Mouse (Mus musculus): Measurements from ENCODE around the gene Adcy6. TPM values are rescaled to one million over a fixed set of nuclear protein-coding genes. Genes with fewer than 3 reads are reported as not detected.
A peak's percentile ranks its signal among the peaks of the same experiment; 100 is the strongest.

Gene Adcy6
- polyA plus RNA-seq, 1 experiment, result 1.6 TPM

DNA sequence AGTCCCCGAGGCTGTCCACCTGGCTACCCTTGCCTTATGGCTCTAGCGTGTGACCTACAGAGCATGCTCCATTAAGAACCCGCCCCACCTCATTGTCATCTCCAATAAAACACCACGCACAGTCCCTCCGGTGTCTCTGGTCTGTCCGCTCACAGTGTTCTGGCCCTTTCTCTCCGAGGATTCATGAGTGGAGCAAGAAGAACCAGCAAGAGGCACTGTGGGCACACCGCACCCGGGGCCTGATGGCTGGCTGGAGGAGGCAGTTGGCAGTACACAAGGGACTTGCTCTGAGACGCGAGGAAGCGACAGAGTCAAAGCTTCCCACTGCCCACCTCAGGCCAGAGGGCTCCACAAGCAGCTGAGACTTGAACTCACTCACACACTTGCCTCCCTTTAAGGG lies 34.5 kb upstream of the Adcy6 start:
- H3K27me3 ChIP-seq (ENCODE audit: control insufficient read depth), result peaks cover 21% of the 10 kb centered on the region
- H3K36me3 ChIP-seq (ENCODE audit: control insufficient read depth), result peaks cover 64% of the 10 kb centered on the region
- peaks cover 2% of the 10 kb centered on the region for H3K4me1 ChIP-seq (ENCODE audit: control insufficient read depth)
- H3K4me3 ChIP-seq (replicated peaks), result no peak overlapping the region
- TF ChIP-seq TAL1 (IDR thresholded peaks at IDR 0.05; ENCODE audit: low read length) (no peak), GATA1 (IDR thresholded peaks at IDR 0.05; ENCODE audit: low read length) (no peak)
- H3K9me3 ChIP-seq (ENCODE audit: control insufficient read depth, low read length), result no peaks in the 10 kb centered on the region

DNA sequence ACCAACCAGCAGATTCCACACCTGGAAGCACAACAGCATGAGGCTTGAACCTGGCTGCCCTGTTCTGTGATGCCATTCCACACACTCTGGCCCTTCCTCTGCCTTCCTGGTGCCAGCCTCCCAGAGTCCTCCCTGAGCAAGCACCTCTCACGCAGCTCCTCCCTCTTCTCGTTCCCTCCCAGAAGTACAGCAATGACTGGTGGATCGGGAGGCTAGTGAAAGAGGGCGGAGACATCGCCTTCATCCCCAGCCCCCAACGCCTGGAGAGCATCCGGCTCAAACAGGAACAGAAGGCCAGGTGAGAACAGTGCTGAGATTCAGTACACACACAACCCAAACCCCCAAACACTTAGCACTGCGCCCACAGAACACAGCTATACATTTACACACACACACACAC lies 30.3 kb upstream of the Adcy6 start:
- peaks cover 2% of the 10 kb centered on the region for H3K4me1 ChIP-seq (ENCODE audit: control insufficient read depth)
- peaks cover 21% of the 10 kb centered on the region for H3K36me3 ChIP-seq (ENCODE audit: control insufficient read depth)
- peaks cover 63% of the 10 kb centered on the region for H3K27me3 ChIP-seq (ENCODE audit: control insufficient read depth)
- TF ChIP-seq GATA1 (IDR thresholded peaks at IDR 0.05; ENCODE audit: low read length) (no peak), TAL1 (IDR thresholded peaks at IDR 0.05; ENCODE audit: low read length) (no peak)
- peaks cover 2% of the 10 kb centered on the region; the same call in 1 of the 2 replicates for H3K9me3 ChIP-seq (ENCODE audit: control insufficient read depth, low read length)
- no peak overlapping the region for H3K4me3 ChIP-seq (replicated peaks)

DNA sequence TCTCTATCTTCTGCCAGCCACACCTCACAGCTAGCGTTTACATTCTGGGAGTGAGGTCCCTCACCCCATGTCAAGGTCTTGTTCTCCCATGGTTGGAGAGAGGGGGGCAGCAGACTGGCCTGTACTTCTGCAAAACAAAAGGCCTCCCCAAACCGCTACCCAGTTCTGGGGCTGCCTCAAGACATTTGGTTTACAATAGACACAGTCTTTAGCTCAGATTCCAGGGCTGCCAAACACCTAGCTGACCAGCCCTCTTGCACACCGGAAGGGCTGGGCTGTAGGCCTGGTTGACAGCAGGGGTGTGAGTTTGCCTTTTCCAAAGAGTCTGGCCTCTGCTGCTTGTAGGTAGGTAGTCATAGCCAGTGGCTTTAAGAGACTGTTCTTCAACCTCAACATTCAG lies 27.3 kb upstream of the Adcy6 start:
- TF ChIP-seq GATA1 (IDR thresholded peaks at IDR 0.05; ENCODE audit: low read length) (no peak), TAL1 (IDR thresholded peaks at IDR 0.05; ENCODE audit: low read length) (no peak)
- no peak overlapping the region for H3K4me3 ChIP-seq (replicated peaks)
- peaks cover 14% of the 10 kb centered on the region; the same call in 1 of the 2 replicates for H3K9me3 ChIP-seq (ENCODE audit: control insufficient read depth, low read length)
- H3K36me3 ChIP-seq (ENCODE audit: control insufficient read depth), result no peaks in the 10 kb centered on the region
- peaks cover 93% of the 10 kb centered on the region for H3K27me3 ChIP-seq (ENCODE audit: control insufficient read depth)
- H3K4me1 ChIP-seq (ENCODE audit: control insufficient read depth), result peaks cover 16% of the 10 kb centered on the region

DNA sequence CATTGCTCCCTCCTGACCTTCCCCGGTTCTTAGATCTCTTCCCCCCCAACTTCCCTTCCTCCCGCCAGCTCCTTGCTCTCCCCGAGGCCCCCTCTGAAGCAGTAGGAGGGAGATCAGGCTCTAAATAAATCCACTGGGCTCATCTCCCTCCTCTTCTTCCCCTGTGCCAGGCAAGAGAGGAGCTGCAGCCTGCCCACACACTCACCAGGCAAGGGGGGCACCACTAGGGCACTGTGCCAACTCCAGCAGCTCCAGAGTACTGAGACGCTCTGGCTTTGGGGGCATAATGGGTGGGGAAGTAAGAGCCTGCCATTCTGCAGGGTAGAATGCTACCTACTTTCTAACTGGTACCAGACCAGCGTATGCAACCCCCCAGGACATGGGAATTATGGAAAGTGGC lies 26.6 kb upstream of the Adcy6 start:
- Histone ChIP-seq H3K27me3 (ENCODE audit: control insufficient read depth) (peaks cover 96% of the 10 kb centered on the region), H3K4me1 (ENCODE audit: control insufficient read depth) (peaks cover 21% of the 10 kb centered on the region), H3K4me3 (replicated peaks) (no peak overlapping the region), H3K36me3 (ENCODE audit: control insufficient read depth) (no peaks in the 10 kb centered on the region), H3K9me3 (ENCODE audit: control insufficient read depth, low read length) (peaks cover 14% of the 10 kb centered on the region; the same call in 1 of the 2 replicates)
- TF ChIP-seq GATA1 (IDR thresholded peaks at IDR 0.05; ENCODE audit: low read length) (no peak), TAL1 (IDR thresholded peaks at IDR 0.05; ENCODE audit: low read length) (no peak)

GRCm38 (mm10) chr15:98635291-98635841 lies 25.5 kb upstream of the Adcy6 start:
- Histone ChIP-seq H3K4me1 (ENCODE audit: control insufficient read depth) (peaks cover 21% of the 10 kb centered on the region), H3K36me3 (ENCODE audit: control insufficient read depth) (no peaks in the 10 kb centered on the region), H3K27me3 (ENCODE audit: control insufficient read depth) (peaks cover 99% of the 10 kb centered on the region), H3K4me3 (replicated peaks) (no peak overlapping the region), H3K9me3 (ENCODE audit: control insufficient read depth, low read length) (peaks cover 14% of the 10 kb centered on the region; the same call in 1 of the 2 replicates)
- TF ChIP-seq TAL1 (IDR thresholded peaks at IDR 0.05; ENCODE audit: low read length), result no peak

DNA sequence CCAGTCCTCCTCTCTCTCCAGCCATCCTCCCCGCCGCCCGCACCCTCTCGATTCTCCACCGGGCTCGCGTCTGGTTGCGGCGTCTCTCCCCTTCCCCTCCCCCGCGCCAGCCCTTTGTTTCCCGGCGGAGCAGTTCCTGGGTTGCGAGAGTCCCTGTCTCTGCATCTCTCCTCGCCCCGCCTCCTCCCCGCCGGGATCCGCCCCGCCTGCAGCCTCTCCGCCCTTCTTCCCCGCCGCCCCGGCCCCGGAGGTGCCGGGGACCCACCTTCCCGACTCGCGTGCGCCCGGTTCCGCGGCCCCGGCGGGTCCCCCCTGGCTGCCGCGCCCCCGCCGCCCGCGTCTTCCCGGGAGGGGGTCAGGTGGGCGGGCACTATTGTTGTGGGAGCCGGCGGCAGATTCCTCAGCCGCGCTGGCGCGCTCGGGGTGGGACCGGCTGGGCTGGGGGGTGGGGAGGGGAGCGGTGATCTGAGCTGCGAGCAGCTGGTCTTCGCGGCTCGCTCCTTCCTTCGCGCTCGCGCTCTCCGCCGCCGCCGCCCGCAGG lies 24.7 kb upstream of the Adcy6 start:
- H3K4me3 ChIP-seq (replicated peaks), result peak overlapping the region; percentile 45
- peaks cover 99% of the 10 kb centered on the region for H3K27me3 ChIP-seq (ENCODE audit: control insufficient read depth)
- peaks cover 19% of the 10 kb centered on the region for H3K4me1 ChIP-seq (ENCODE audit: control insufficient read depth)
- H3K36me3 ChIP-seq (ENCODE audit: control insufficient read depth), result no peaks in the 10 kb centered on the region
- TF ChIP-seq GATA1 (IDR thresholded peaks at IDR 0.05; ENCODE audit: low read length), result no peak
- TF ChIP-seq TAL1 (IDR thresholded peaks at IDR 0.05; ENCODE audit: low read length), result no peak
- H3K9me3 ChIP-seq (ENCODE audit: control insufficient read depth, low read length), result peaks cover 14% of the 10 kb centered on the region; the same call in 1 of the 2 replicates

GRCm38 (mm10) chr15:98633822-98634470 lies 24.1 kb upstream of the Adcy6 start:
- Histone ChIP-seq H3K36me3 (ENCODE audit: control insufficient read depth) (no peaks in the 10 kb centered on the region), H3K4me3 (replicated peaks) (peak overlapping the region; percentile 45), H3K4me1 (ENCODE audit: control insufficient read depth) (peaks cover 19% of the 10 kb centered on the region), H3K27me3 (ENCODE audit: control insufficient read depth) (peaks cover 99% of the 10 kb centered on the region), H3K9me3 (ENCODE audit: control insufficient read depth, low read length) (peaks cover 14% of the 10 kb centered on the region; the same call in 1 of the 2 replicates)
- TF ChIP-seq TAL1 (IDR thresholded peaks at IDR 0.05; ENCODE audit: low read length) (no peak), GATA1 (IDR thresholded peaks at IDR 0.05; ENCODE audit: low read length) (no peak)

DNA sequence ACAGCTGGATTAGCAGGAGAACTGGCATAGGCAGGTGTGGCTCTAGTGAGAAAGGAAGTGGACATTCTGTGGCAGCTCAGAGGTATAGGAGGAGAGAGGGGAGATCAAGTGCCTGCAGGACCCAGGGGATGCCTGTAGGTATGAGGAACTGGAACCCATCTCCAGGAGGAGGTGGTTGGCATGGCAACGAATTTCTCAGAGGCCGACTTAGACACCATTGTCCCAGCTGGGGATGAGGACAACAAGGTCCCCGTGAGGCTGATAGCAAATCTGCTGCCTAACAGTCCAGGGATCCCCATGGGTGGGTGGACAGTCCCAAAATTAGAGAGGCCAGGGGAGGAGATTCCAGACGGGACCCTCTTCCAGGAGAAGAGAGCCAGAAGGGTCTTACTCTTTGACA lies 23.0 kb upstream of the Adcy6 start:
- H3K4me1 ChIP-seq (ENCODE audit: control insufficient read depth), result peaks cover 19% of the 10 kb centered on the region
- peaks cover 100% of the 10 kb centered on the region for H3K27me3 ChIP-seq (ENCODE audit: control insufficient read depth)
- peaks cover 17% of the 10 kb centered on the region; the same call in 1 of the 2 replicates for H3K9me3 ChIP-seq (ENCODE audit: control insufficient read depth, low read length)
- H3K4me3 ChIP-seq (replicated peaks), result no peak overlapping the region
- TF ChIP-seq GATA1 (IDR thresholded peaks at IDR 0.05; ENCODE audit: low read length) (no peak), TAL1 (IDR thresholded peaks at IDR 0.05; ENCODE audit: low read length) (no peak)
- no peaks in the 10 kb centered on the region for H3K36me3 ChIP-seq (ENCODE audit: control insufficient read depth)

GRCm38 (mm10) chr15:98632107-98632744 lies 22.4 kb upstream of the Adcy6 start:
- no peak overlapping the region for H3K4me3 ChIP-seq (replicated peaks)
- H3K9me3 ChIP-seq (ENCODE audit: control insufficient read depth, low read length), result peaks cover 18% of the 10 kb centered on the region; the same call in 1 of the 2 replicates
- no peaks in the 10 kb centered on the region for H3K36me3 ChIP-seq (ENCODE audit: control insufficient read depth)
- H3K4me1 ChIP-seq (ENCODE audit: control insufficient read depth), result peaks cover 19% of the 10 kb centered on the region
- peaks cover 100% of the 10 kb centered on the region for H3K27me3 ChIP-seq (ENCODE audit: control insufficient read depth)
- TF ChIP-seq GATA1 (IDR thresholded peaks at IDR 0.05; ENCODE audit: low read length) (no peak), TAL1 (IDR thresholded peaks at IDR 0.05; ENCODE audit: low read length) (no peak)
